Mouse (Mus musculus) midbrain, postnatal 0 days (tissue): ENCODE measurements at regions not wholly inside any gene's neighbourhood (a gene's known extent, or its start where the extent isn't known, plus 50 kb on each side); places are given as distances from the start of the nearest gene placed in this dataset.
A peak's percentile ranks its signal among the peaks of the same experiment; 100 is the strongest.

Experiments
- ATAC-seq: fragments of 200-750 bp; cut with Nextera tagmentation; 2 replicates; pipeline ENCODE4 v1.8.0; 2017; ENCODE audit warnings: moderate number of reproducible peaks, mild to moderate bottlenecking, moderate TSS enrichment, moderate library complexity; ENCODE audit not compliant: low FRiP score
- DNase-seq: peaks from one replicate; pipeline ENCODE4 v3.0.0-alpha.2; 2015; ENCODE audit warnings: low spot score
- H3K27ac ChIP-seq: fragments of 300-500 bp; sonication (generic); 2 replicates; pipeline ENCODE4 v1.5.1; 2014; ENCODE audit warnings: low read depth, mild to moderate bottlenecking, low read length, mixed read lengths
- H3K27me3 ChIP-seq: fragments of 300-500 bp; sonication (generic); 2 replicates; pipeline ENCODE4 v1.6.1; 2014; ENCODE audit warnings: low read length, control low read depth, mixed read lengths; ENCODE audit not compliant: insufficient read depth
- H3K36me3 ChIP-seq: fragments of 300-500 bp; sonication (generic); 2 replicates; pipeline ENCODE4 v1.6.1; 2014; ENCODE audit warnings: low read length, control low read depth, mixed read lengths; ENCODE audit not compliant: insufficient read depth
- H3K4me1 ChIP-seq: fragments of 300-500 bp; sonication (generic); 2 replicates; pipeline ENCODE4 v1.6.1; 2014; ENCODE audit warnings: mild to moderate bottlenecking, control low read depth, antibody characterized with exemption, low read length, mixed read lengths; ENCODE audit not compliant: insufficient read depth
- H3K4me2 ChIP-seq: fragments of 300-500 bp; sonication (generic); 2 replicates; pipeline ENCODE4 v1.6.1; 2014; ENCODE audit warnings: low read depth, mild to moderate bottlenecking, low read length, mixed read lengths; ENCODE audit not compliant: poor library complexity, severe bottlenecking
- H3K4me3 ChIP-seq: fragments of 300-500 bp; sonication (generic); 2 replicates; pipeline ENCODE4 v1.5.1; 2014; ENCODE audit warnings: low read depth, mild to moderate bottlenecking, low read length, moderate library complexity
- H3K9ac ChIP-seq: fragments of 300-500 bp; sonication (generic); replicated peaks from 2 replicates; pipeline ENCODE4 v1.6.1; 2014; ENCODE audit warnings: mild to moderate bottlenecking, low read length, moderate library complexity, mixed read lengths; ENCODE audit not compliant: poor library complexity, severe bottlenecking
- H3K9me3 ChIP-seq: fragments of 300-500 bp; sonication (generic); 2 replicates; pipeline ENCODE4 v1.6.1; 2016; ENCODE audit warnings: low read length, control low read depth
- CTCF ChIP-seq: IDR thresholded peaks from 2 replicates; pipeline ENCODE4 v1.5.1; 2016; ENCODE audit warnings: antibody characterized with exemption, mild to moderate bottlenecking
- WGBS: fragments of 180-500 bp; shearing (Covaris S2); extraction: QIAGEN DNeasy Blood & Tissue Kit; methylation state at CpG from one replicate; pipeline ENCODE4 v1.1.7; 2014; 5-methylcytosine and 5-hydroxymethylcytosine counted together

GRCm38 (mm10) chr5:47185868-47186267, 797.1 kb upstream of the Slit2 start:
- ATAC-seq (no peak), DNase-seq (peak; percentile 46)
- Histone ChIP-seq H3K9me3 (no peaks in the 10 kb centered on the region), H3K4me3 (no peak overlapping the region), H3K27ac (no peak overlapping the region), H3K4me2 (no peak overlapping the region), H3K27me3 (no peaks in the 10 kb centered on the region), H3K9ac (no peak overlapping the region), H3K36me3 (no peaks in the 10 kb centered on the region), H3K4me1 (no peaks in the 10 kb centered on the region)
- no peak for TF ChIP-seq CTCF

GRCm38 (mm10) chr5:47202164-47202914, 780.6 kb upstream of the Slit2 start:
- no peak overlapping the region for H3K4me3 ChIP-seq
- H3K9ac ChIP-seq, result no peak overlapping the region
- no peaks in the 10 kb centered on the region for H3K36me3 ChIP-seq
- DNase-seq, result no peak
- H3K27ac ChIP-seq, result no peak overlapping the region
- H3K9me3 ChIP-seq, result no peaks in the 10 kb centered on the region
- no peaks in the 10 kb centered on the region for H3K27me3 ChIP-seq
- no peak for ATAC-seq
- no peaks in the 10 kb centered on the region for H3K4me1 ChIP-seq
- TF ChIP-seq CTCF, result no peak
- 65% methylated on average over 3 of the region's 3 CpGs for WGBS
- H3K4me2 ChIP-seq, result no peak overlapping the region

- Histone ChIP-seq H3K36me3 (no peaks in the 10 kb centered on the region), H3K9me3 (no peaks in the 10 kb centered on the region), H3K27ac (no peak overlapping the region), H3K9ac (no peak overlapping the region), H3K4me2 (no peak overlapping the region), H3K27me3 (no peaks in the 10 kb centered on the region), H3K4me3 (no peak overlapping the region), H3K4me1 (no peaks in the 10 kb centered on the region)
- ATAC-seq, result no peak
- DNase-seq, result no peak
- WGBS, result 83% methylated on average over 1 of the region's 1 CpGs
- TF ChIP-seq CTCF, result no peak
Observed at GRCm38 (mm10) chr5:47202915-47203296, 780.0 kb upstream of the Slit2 start.

DNA sequence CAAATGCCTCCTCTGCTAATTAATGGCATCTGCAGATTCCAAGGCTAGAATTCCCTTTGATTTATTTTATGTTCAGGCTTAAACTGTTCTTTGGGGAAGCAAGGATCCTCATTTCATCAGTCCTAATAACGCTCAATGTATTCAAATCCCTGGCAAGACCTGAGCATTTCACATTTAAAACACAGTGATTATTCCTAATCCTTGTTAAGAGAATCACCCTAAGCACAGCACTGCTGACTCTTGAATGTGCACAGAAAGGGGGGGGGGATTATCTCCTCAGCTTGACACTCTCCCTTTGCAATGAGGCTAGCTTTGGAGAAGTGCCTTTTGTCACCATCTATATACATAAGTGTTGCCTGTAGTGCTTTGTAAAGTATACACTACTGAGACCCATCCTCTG, 772.4 kb upstream of the Slit2 start:
- TF ChIP-seq CTCF, result no peak
- H3K27ac ChIP-seq, result no peak overlapping the region
- H3K9ac ChIP-seq, result no peak overlapping the region
- no peak overlapping the region for H3K4me3 ChIP-seq
- H3K27me3 ChIP-seq, result no peaks in the 10 kb centered on the region
- DNase-seq (no peak), ATAC-seq (no peak)
- no peaks in the 10 kb centered on the region for H3K36me3 ChIP-seq
- no peaks in the 10 kb centered on the region for H3K4me1 ChIP-seq
- no peaks in the 10 kb centered on the region for H3K9me3 ChIP-seq
- H3K4me2 ChIP-seq, result no peak overlapping the region
- WGBS, result 30% methylated on average over 1 of the region's 1 CpGs

GRCm38 (mm10) chr5:47215421-47215820, 767.5 kb upstream of the Slit2 start:
- no peak overlapping the region for H3K4me3 ChIP-seq
- no peak overlapping the region for H3K27ac ChIP-seq
- H3K9ac ChIP-seq, result no peak overlapping the region
- no peaks in the 10 kb centered on the region for H3K27me3 ChIP-seq
- H3K4me2 ChIP-seq, result no peak overlapping the region
- DNase-seq (no peak), ATAC-seq (no peak)
- no peak for TF ChIP-seq CTCF
- H3K9me3 ChIP-seq, result no peaks in the 10 kb centered on the region
- H3K36me3 ChIP-seq, result no peaks in the 10 kb centered on the region
- no peaks in the 10 kb centered on the region for H3K4me1 ChIP-seq

DNA sequence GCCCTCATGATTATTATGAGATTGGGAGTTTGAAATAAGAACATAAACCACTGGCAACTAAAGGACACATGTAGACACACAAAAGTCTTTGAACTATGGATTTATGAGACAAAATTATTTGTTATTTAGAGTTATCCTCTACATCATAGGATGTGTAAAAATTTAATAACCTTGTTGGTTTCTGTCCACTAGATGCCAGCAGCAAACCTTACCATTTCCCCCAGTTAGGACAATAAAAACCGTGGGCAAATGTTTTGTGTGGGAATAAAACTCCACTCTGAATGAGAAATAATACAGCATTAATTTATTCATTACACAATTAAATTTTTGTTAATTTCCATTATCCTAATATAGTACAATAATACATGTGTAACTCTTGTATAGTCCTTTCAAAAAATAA, 757.7 kb upstream of the Slit2 start:
- H3K4me1 ChIP-seq, result no peaks in the 10 kb centered on the region
- ATAC-seq (no peak), DNase-seq (peak; percentile 2)
- H3K4me2 ChIP-seq, result no peak overlapping the region
- 56% methylated on average over 1 of the region's 1 CpGs for WGBS
- H3K9me3 ChIP-seq, result no peaks in the 10 kb centered on the region
- H3K27ac ChIP-seq, result no peak overlapping the region
- peak; percentile 48 for TF ChIP-seq CTCF
- H3K27me3 ChIP-seq, result no peaks in the 10 kb centered on the region
- no peak overlapping the region for H3K9ac ChIP-seq
- no peak overlapping the region for H3K4me3 ChIP-seq
- H3K36me3 ChIP-seq, result no peaks in the 10 kb centered on the region
